Mouse (Mus musculus) spleen, postnatal 36 days (tissue): ENCODE measurements around the gene Gorasp2.

ENCODE experiments used
- DNase-seq, 2 experiments: peaks; one replicate each; pipeline ENCODE4 v3.0.0; 2022; ENCODE audit warnings: low spot score in 2 of 2, mixed read lengths in 1 of 2

The Gorasp2 gene

GRCm38 (mm10) chr2:70741901-70742300, 80.5 kb downstream of the Gorasp2 start:
- no peak for DNase-seq

- DNase-seq: no peak
Measured at GRCm38 (mm10) chr2:70742588-70742987, 81.2 kb downstream of the Gorasp2 start.

DNA sequence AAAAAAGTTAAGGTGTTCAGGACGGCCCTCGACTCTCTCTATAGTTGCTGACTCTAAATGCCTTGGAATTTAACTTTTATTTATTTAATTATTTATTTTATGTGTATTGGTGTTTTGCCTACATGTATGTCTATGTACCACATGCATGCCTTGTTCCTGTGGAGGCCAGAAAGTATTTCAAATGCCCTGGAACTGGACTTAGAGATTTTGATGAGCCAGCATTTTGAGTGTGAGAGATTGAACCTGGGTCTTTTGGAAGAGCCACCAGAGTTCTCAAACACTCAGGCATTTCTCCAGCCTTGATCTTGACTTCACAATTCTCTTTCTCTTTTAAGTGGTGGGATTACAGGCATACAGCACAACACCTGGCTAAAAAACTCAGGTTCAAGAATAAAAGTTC, 90.3 kb downstream of the Gorasp2 start:
- DNase-seq: no peak

GRCm38 (mm10) chr2:70752149-70752548, 90.8 kb downstream of the Gorasp2 start:
- DNase-seq: no peak
